Mouse (Mus musculus): ENCODE results near the gene Zbp1.

Gene Zbp1

DNA sequence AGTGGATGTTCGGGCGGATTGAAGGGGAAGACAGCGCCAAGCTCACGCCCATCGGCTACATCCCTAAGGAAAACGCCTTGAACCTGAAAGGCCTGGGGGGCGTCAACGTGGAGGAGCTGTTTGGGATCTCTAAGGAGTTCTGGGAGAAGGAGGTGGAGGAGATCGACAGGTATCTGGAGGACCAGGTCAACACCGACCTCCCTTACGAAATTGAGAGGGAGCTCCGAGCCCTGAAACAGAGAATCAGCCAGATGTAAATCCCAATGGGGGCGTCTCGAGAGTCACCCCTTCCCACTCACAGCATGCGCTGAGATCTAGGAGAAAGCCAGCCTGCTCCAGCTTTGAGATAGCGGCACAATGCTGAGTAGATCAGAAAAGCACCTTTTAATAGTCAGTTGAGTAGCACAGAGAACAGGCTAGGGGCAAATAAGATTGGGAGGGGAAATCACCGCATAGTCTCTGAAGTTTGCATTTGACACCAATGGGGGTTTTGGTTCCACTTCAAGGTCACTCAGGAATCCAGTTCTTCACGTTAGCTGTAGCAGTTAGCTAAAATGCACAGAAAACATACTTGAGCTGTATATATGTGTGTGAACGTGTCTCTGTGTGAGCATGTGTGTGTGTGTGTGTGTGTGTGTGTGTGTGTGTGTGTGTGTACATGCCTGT, 60.2 kb downstream of the Zbp1 start:
- DNase-seq (ENCODE audit: low read depth in 2 of 2, low spot score in 2 of 2): no peak

DNA sequence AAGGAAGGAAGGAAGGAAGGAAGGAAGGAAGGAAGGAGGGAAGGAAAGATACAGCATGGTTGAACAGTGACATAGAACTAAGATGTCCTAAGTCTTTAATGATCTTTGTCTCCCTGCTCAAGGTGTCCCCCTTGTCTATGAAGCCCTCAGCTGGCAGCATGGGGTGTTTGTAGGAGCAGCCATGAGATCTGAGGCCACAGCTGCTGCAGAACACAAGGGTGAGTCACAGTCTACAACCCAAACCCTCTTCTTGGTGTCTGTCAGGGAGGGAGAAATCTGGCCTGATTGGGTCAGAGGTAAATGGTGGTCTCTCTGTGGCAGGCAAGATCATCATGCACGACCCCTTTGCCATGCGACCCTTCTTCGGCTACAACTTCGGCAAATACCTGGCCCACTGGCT, 60.9 kb downstream of the Zbp1 start:
- DNase-seq (ENCODE audit: low read depth in 2 of 2, low spot score in 2 of 2): no peak

DNA sequence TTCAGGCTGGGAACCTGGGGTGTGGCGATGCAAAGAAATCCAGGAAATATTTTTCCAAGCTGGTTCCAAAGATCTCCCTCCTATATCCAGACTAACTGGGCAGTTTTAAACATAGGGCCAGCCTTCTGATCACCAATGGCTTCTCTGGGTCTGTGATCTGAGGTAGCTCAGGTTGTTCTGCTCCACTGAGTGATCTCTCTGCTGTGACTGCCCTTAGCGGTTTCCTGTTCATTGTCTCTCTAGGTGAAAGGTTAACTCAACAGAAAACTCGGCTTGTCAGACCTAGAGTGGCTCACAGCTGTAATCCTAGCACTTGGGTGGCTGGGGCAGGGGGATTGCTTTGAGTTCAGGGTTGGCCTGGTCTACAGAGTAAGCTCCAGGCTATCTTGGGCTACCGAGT, 61.3 kb downstream of the Zbp1 start:
- no peak for DNase-seq (ENCODE audit: low read depth in 2 of 2, low spot score in 2 of 2)

DNA sequence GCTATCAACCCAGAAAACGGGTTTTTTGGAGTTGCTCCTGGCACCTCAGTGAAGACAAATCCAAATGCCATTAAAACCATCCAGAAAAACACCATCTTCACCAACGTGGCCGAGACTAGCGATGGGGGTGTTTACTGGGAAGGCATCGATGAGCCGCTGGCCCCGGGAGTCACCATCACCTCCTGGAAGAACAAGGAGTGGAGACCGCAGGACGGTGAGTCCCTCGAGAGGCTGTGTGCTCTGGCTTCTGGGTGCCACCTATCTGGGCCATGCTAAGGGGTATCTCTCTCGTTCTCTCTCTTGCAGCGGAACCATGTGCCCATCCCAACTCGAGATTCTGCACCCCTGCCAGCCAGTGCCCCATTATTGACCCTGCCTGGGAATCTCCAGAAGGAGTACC, 61.8 kb downstream of the Zbp1 start:
- no peak for DNase-seq (ENCODE audit: low read depth in 2 of 2, low spot score in 2 of 2)

All from CD8-positive naive resting alpha-beta T cell, adult 2 months (primary cell).